Mouse (Mus musculus): Measurements from ENCODE around the gene Nav3.
"Not testable (repeated sequence)": the region's sequence is repeated elsewhere in the genome, so short reads cannot be mapped to it uniquely, and the experiment has no call there.

The Nav3 gene

DNA sequence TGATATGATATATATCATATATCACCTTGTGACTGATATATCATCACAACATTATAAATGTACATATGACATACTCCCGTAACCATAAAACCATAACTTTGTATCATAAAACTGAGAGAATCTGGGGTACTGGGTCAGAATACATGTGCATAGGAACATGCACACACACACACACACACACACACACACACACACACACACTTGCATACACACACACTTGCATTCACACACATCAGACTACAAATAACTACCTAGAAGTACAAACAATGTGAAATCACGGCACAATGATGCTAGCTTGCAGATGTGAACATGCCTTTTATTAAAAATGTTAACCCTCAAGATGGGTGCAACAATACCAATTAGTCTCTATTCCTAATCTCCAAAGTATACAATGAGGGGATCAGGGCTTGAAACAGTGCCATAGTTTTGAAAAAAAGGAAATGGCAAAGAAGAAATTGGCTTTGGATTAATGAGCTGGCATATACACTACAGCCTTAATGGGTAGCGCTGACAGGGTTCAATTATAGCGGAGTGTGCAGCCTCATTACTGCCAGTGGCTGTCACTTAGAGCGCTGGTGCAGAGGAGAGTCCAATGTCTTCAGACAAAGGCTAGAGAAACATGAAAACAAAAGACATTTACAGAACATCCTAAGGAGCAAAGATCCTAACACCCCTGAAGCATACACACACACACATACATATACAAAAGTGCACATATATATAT is 72.3 kb downstream of the Nav3 start:
- not testable (repeated sequence) for DNase-seq (ENCODE audit: low read depth, low spot score)

DNA sequence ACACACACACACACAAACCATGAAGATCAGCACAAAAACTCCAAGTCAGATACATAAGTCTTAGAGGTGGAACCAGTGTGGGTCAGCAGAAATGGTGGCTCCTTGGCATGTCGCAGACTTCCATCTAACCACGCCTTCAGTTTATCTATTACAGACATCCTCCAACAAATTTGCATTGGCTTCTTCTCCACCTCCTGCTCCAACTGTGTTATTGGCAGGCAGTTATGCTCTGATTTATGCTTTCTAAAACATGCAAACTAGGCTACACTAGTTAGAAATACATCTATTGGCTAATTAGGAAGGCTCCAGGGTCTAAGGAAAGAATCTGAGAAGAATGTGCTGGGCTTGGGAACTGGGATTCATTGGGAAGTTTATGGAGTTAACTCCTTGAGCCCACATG is 75.2 kb downstream of the Nav3 start:
- no peak for DNase-seq (ENCODE audit: low read depth, low spot score)

DNA sequence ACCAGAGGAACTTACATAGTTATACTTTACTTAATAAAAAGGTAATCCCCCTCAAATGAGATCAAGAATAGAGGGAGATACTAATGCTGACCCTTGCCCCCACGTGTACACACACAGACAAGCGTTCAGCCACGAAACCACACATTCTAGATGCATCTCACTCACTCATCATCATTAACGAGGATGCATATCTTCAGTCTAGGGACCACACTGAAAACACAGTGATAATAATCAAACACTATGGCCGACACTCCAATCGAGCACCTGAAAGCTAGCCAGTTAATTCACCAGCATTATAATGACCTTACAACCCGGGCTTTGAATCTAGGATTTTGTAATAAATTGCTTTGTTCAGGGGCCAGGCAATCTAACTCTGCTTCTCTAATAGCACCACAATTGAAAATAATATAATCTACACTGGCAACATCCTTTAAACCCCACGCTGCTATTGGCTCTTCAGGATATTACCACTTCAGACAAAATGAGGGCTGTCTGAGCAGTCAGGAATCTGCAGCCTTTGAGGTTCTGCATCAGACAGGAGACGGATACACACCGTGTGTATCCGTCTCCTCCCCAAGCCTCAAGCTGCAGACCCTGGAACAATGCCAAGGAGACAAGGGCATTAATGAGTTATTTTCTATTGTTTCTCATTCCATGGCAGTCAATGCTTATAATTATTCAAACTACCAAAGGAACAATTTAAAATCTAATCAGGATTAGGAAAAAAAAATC is 83.1 kb downstream of the Nav3 start:
- DNase-seq (ENCODE audit: low read depth, low spot score): no peak

DNA sequence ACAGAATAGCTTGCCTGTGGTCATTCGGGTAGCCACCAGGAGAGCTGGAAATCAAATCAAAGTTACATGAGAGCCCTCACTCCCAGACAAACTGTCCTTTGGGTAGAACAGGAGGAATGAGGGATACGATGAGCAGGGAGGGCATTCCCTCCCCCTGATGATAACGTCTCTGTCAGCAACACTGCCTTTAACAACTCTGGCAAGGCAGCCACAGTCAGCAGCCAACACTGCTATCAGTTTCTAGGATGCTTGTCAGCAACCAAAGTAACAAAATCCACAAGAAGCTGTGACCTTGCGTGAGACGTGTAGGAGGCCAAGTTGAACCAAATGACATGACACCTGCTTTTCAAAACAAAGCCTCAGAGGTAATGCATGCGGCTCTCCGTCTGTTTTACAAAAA is 103.9 kb downstream of the Nav3 start:
- no peak for DNase-seq (ENCODE audit: low read depth, low spot score)

DNA sequence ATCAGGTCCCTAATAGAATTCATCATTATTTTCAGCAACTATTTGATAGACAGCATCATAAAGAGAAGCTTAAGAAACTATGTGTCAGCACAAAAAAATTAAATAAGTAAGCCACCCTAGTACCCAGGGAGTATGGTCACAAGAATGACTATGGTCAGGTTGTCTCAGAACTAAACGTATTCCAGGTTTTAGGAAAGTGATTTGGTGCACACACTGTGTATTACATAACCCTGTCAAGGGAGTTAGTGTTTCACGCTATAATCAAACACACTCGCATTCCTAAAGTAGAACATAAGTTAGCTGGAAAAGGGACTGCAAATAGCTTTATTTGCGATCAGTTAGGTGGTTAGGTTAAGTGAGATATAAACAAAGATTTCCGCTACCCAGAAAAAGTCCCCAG is 126.0 kb downstream of the Nav3 start:
- DNase-seq (ENCODE audit: low read depth, low spot score): no peak

DNA sequence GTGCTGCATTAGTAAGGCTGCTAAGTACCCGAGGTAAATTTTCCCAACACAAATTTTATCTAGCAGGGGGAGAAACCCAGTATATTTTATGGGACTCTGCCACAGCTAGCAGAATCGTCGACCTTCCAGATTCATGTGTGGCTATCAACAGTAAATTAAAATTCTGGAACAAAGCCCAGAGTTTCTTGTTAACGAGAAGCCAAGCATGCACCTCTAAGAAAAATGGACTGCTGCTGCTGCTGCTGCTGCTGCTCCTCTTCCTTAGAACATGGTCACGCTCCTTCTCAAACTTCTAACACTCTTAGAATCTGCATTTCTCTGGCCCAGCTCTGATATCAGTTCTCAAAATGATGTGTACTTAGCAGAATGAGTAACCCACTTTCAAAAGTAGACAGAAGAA is 126.4 kb downstream of the Nav3 start:
- DNase-seq (ENCODE audit: low read depth, low spot score): no peak

DNA sequence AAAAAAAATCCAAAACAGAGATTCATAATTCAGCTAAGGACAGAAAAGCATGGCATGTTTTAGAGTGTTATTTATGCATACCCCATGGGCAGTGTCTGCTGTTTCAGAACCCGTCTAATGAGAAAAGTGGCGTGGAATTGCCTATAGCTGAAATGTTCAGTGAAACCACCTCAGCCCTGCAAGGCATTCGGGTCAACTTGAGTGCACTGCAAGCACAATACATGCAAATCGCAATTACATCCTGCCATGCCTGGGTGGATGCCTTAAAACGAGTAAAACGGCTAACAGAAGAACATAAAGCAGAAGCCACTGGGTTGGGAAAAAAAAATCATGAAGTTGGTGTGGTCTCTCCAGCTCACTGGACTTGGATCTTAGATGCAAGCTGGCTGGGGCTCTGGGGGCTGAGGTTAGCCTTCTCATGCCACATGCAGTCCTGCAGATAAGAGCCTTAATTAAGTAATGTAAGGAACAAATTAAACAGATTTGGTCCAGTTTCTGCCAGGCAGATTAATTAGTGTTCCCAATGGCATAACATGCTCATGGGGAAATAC is 133.8 kb downstream of the Nav3 start:
- no peak for DNase-seq (ENCODE audit: low read depth, low spot score)

DNA sequence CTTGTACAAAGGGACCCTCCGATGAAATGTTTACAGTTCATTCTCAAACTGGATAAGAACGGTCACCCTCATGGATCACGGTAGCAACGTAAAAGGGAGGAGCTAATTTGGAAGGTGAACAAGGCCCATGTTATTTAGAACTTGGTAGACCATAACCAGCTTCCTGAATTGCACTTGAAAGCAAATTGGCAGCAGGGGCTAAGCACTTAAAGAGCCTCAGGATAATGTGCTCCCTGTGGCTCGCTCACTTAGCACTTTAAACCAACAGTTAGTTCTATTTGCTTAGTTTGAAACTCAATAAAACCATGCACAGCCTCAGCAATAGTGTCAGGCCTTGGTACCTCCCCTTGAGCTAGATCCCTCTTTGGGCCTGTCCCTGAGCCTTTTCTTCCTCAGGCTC is 138.7 kb downstream of the Nav3 start:
- no peak for DNase-seq (ENCODE audit: low read depth, low spot score)

DNA sequence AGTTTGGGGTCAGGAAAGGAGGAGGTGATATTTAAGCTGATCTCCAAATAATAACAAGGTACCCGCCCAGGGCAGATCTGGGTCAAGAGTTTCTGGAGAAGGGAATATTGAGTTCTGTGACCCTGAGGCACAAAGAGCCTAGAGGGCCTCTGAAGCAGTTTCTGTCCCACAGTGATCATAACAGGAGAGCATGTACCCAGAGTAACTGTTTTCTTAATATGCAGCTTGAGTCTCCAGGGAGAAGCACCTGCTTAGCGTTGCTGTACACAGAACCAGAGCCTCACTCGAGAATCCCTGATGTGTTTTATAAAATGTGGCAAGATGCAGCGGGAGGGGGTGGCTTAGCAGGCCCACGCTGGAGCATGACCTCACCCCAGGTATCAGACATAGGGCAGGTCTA is 141.5 kb downstream of the Nav3 start:
- no peak for DNase-seq (ENCODE audit: low read depth, low spot score)

DNA sequence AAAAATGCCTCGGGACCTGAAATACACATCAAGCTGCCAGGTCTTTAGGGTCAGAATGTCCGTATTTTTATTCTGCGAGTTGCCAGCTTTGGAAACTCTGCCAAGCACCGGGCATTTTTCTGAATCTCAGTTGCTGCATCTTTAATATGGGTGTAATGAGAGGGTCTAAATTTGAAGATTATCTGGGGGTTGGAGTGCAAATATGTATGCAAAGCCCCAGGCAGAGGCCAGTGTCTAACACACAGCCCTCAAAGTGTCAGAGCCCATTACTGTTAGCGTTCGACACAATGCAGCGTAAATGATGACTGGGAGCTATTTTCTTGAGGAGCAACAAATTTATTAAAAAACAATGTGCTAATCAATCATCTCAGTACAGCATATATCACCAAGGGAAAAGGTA is 142.0 kb downstream of the Nav3 start:
- no peak for DNase-seq (ENCODE audit: low read depth, low spot score)

DNA sequence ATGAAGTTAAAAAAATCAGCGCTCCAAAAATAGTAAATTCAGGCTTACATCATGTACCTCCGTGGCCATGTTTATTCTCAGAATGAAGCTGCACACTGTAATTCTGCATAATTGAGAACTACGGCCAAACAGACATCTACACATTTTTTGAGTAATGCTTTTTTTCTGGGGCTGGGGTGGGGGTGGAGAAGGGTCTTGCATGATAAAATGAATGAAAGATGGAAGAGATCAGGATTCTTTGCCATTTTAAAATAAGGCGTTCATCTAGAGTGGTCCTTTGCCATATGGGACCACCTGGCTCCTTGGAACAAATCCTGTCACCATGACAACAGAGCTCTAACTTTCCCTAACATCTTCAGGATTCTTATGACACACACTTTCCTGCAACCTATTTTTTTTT is 146.5 kb downstream of the Nav3 start:
- no peak for DNase-seq (ENCODE audit: low read depth, low spot score)

DNA sequence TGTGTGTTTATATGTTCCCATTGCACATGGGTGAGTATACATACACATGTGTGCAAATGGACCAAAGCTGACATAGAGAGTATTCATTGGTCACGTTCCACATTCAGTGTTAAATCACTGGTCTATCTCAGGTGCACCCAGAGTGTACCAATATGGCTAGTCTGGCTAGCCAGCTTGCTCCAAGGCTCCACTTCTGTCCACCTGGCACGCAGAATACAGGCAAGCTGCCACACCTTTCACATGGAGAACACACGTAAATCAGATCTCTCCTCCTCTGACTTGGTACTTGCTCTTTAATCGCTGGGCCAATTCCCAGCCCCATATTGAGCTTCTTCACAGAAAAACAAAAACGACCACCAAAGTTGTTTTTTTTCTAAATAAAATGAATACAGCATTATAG is 150.4 kb downstream of the Nav3 start:
- no peak for DNase-seq (ENCODE audit: low read depth, low spot score)

DNA sequence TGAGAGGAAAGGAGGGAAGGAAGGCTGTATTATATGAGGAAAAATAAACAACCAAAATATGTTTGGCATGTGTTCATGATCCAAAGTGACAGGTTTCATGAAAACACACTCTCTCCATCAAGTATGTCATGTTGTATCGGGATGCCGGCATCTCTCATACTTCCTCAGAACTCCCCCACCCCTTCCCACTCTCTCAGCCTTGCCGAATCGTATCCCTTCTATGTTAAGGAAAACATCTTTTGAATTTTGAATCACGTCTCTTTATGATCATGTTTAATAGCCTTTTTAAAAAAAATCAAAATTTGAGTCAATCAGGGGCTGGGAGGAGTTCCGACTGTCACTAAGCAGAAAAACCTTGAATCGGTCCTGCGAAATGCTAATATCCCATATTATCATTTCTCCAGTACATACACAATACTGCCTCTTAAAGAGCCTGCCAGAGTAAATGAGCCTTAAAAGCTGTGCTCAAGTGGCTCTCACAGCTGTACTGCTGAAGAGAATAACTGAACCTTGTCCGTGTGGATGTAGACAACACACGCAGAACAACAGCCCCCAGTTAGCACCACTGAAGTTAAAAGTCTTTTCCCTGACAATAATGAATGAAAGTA is 165.9 kb downstream of the Nav3 start:
- no peak for DNase-seq (ENCODE audit: low read depth, low spot score)

DNA sequence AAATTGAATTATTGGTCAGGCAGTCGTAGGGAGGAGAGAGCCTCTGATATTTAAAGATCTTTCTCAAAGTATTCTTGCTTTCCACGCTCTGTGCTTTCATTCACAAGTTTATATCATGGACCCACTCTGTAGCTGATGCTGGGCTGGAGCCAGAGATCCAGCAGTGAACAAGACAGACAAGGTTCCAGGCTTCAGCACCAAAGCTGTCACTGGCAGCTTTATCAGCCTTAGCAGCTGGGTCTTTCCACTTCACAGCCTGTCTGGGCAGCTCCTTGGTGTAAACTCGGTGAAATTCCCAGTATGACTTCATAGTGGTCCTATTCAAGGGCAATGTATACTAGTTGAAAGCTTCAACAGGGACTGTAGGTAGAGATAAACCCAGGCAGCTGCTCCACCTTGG is 172.1 kb downstream of the Nav3 start:
- DNase-seq (ENCODE audit: low read depth, low spot score): no peak

DNA sequence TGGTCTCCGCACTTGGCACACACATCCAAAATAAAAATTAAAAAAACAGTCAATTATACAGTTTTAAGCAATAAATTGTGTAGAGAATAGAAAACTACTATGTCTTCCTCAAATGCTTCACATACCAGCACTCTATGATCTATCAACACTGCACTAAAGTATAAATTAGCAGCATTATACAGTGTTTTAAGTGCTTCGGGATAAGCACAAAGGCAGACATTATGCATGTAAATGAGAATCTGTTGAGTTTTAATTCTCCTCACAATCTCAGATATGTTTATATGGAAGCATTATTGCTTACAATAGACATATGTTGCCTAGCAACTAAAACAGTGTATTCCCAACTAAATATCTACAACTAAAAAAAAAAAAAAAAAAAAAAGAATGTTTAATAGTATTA is 183.2 kb downstream of the Nav3 start:
- DNase-seq (ENCODE audit: low read depth, low spot score): no peak

DNA sequence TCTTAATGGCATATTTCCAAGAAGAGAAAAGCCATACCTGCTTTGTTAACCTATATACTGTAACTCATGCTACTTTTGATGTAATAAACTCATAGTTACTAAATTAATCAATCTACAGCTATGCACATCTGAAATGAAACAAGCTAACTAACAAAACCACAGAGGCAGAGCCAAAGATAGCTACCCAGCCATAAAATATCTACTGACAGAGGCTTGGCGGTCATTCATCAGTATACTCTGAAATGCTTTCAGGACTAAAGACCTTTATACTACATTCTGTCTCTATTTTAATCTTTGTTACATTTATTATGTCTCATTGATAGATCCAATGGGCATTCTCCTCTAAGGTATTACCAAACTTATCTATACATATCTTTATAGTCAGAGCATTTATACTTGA is 185.4 kb downstream of the Nav3 start:
- DNase-seq (ENCODE audit: low read depth, low spot score): no peak

DNA sequence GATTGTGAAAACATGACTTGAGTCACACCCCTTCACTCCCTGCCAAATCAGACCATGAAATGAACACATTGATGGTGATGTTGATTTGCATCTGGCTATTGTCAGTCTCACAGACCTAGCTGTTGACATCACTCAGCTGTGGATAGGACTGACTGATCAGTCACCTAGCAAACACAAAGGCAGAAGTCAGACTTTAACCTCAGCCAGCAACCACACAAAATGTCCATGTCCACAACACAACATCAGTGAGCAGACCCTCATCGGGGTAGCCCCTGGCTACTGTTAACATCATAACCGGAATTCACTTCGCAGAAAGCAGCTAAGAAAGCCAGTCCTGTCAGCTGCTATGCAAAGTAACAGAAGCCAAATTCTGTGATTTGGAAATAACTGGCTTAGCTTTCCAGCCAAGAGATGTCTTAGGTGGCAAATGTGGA is 213.9 kb downstream of the Nav3 start:
- DNase-seq (ENCODE audit: low read depth, low spot score): no peak

DNA sequence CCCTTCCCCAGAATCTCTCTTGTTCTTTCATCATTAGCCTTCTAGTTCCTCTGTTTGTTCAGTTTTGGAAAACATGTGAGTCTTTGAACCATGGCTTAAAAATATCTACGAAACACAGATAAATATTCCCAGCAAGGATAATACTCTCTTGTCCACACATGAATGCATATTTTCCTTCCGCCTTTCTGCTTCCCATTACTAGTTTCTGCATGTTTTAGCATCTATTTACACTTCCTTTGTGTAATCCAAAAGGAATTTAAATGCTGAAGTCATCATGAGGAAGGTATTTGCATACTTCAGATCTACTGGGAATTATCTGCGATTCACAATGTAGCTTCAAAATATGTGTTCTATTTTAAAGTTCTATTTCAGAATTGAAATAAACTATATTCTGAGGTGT is 215.3 kb downstream of the Nav3 start:
- DNase-seq (ENCODE audit: low read depth, low spot score): no peak

DNA sequence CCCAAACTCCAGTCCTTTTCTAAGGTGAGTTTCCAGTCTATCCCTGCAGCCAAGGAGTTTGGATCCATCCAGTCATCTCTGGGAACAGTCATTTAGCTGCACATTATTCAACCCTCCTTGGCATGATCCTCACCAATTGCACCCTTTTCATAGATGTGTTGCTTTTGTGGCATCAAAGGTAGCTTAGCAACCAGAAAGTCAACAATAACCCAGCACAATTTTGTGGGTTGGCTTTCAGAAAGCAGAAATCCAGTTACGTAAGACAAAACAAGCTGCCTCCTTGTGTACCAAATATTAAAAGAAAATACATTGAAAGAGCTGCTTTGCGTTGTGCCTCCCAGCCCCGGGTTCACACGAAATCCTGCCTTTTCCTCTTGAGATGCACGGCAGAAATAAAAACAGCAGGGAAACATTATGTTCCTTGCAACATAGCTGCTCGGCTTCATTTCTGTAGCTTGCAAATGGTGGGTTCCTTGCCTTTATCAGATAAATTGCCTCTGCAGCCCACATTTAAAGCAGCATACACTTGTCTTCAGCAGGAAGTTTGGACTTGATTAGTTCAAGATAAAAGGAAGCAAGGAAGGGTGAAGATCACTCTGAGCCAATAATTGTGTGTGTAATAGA is 222.6 kb downstream of the Nav3 start:
- DNase-seq (ENCODE audit: low read depth, low spot score): no peak

DNA sequence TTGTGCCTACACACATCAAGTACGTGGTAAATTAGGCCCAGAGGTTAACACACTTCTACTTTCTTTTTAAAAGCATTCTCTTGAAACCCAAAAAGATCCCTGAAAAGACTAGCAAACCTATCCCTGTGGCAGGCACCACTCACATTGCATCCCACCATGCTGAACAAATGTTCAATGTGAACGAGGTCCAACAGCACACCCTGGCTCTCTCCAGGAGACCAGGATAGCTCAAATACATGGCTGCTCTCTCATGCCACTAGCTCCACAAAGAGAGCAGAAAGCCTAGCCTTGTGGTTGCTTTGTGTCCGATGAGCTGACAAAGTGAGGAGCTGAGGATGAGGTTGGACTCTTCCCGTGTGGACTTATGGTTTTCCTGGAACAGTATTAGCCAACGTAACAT is 249.6 kb downstream of the Nav3 start:
- DNase-seq (ENCODE audit: low read depth, low spot score): no peak

DNA sequence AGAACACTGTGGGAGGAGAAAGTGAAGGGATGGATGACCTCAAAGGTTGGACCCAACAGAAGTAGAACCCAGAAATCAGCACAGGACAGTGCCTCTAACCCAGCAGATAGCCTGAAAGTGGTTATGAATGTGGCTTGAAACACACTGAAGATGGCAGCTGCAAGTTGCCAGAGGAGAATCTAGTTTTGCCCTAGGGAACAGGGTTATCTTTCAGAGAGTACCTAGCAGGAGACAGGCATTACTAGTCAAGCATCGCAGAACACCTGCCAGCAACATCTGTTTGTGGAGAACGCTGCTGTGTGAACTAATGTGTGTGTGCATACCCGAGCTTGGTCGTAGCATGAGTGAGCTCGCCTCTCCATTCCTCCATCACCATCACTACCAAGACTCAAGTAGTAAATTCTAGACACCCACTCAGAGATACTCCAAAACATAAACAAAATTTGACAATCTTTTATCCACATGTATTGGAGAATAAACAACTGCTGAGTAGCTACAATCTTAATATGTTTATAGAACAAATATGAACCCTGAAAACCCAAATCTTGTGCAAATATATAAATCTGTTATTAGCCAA is 251.8 kb downstream of the Nav3 start:
- DNase-seq (ENCODE audit: low read depth, low spot score): peak; percentile 65

DNA sequence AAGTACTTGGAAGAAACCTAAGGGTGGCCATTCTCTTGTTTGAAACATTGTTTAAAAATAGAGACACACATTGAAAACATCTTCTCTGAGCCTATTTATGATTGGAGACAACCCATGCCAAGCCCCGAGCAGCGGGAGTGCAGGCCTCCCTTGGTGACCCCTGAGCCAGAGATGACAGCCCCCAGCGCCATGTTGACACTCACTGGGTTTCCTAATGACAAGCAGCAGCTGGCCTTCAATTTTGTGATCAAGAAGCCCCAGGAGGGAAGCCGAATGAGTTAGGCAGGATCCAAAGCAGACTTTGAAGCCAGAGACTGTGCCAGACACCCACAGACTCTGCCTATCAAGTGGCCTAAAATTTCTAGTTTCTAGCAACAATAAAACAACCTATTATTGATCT is 263.1 kb downstream of the Nav3 start:
- no peak for DNase-seq (ENCODE audit: low read depth, low spot score)

All from A20 (cell line).